Mouse (Mus musculus) CH12.LX (cell line): ENCODE results near the gene Ccdc194.

Experiments
- CHD1 ChIP-seq: IDR thresholded peaks from 2 replicates; pipeline ENCODE4 v1.6.1; 2012; ENCODE audit warnings: low read depth, low read length, improper control_type of control experiment, inconsistent platforms
- CTCF ChIP-seq, 2 experiments: IDR thresholded peaks in 1 of 2; conservative IDR thresholded peaks in 1 of 2; 2 replicates each; pipeline ENCODE4 v1.5.1; 2011 to 2012; ENCODE audit warnings: low read depth in 2 of 2, low read length in 2 of 2, improper control_type of control experiment in 1 of 2, inconsistent platforms in 1 of 2, mild to moderate bottlenecking in 1 of 2, moderate library complexity in 1 of 2
- E2F4 ChIP-seq: IDR thresholded peaks from 2 replicates; pipeline ENCODE4 v1.6.1; 2011; ENCODE audit warnings: low read depth, low read length, improper control_type of control experiment; ENCODE audit not compliant: insufficient replicate concordance
- JUN ChIP-seq: IDR thresholded peaks from 2 replicates; pipeline ENCODE4 v1.6.1; 2011; ENCODE audit warnings: low read depth, mild to moderate bottlenecking, low read length, improper control_type of control experiment, moderate library complexity; ENCODE audit not compliant: insufficient read depth
- POLR2A ChIP-seq: IDR thresholded peaks from 2 replicates; pipeline ENCODE4 v1.6.1; 2011; ENCODE audit warnings: low read depth, mild to moderate bottlenecking, improper control_type of control experiment, low read length
- SIN3A ChIP-seq: IDR thresholded peaks from 2 replicates; pipeline ENCODE4 v1.6.1; 2012; ENCODE audit warnings: low read length, improper control_type of control experiment, inconsistent platforms
- USF2 ChIP-seq: conservative IDR thresholded peaks from 2 replicates; pipeline ENCODE4 v1.6.1; 2011; ENCODE audit warnings: low read depth, low read length, improper control_type of control experiment
- ZNF384 ChIP-seq: IDR thresholded peaks from 2 replicates; pipeline ENCODE4 v1.6.1; 2012; ENCODE audit warnings: low read depth, low read length, improper control_type of control experiment, inconsistent platforms

- TF ChIP-seq USF2 (no peak), CTCF (conservative IDR thresholded peaks at IDR 0.05 in 1 of 2, IDR thresholded peaks at IDR 0.05 in 1 of 2; ENCODE audit: low read depth in 2 of 2, low read length in 2 of 2) (0 out of 4 replicates have a peak, but pooled peaks of 1 of the 2 experiments have one; percentile 12), SIN3A (peak; percentile 42; the same call in 1 of the 2 replicates), E2F4 (no peak), ZNF384 (no peak), POLR2A (peak; percentile 26; the same call in 1 of the 2 replicates), CHD1 (no peak), JUN (no peak)
Measured at GRCm38 (mm10) chr8:71535663-71536062, 10.2 kb upstream of the Ccdc194 start.
